Mouse (Mus musculus) stomach, embryonic 15.5 days (tissue): ENCODE results near the gene Cxcl5. TPM values are rescaled to one million over a fixed set of nuclear protein-coding genes. Genes with fewer than 3 reads are reported as not detected.

Experiments
- ATAC-seq: fragments of 200-750 bp; cut with Nextera tagmentation; 2 replicates; pipeline ENCODE4 v1.8.0; 2017; ENCODE audit warnings: low read depth, moderate number of reproducible peaks, moderate TSS enrichment; ENCODE audit not compliant: insufficient read depth, low FRiP score
- H3K27ac ChIP-seq: fragments of 300-500 bp; sonication (generic); 2 replicates; pipeline ENCODE4 v1.5.1; 2015; ENCODE audit warnings: mild to moderate bottlenecking, inconsistent platforms
- H3K27me3 ChIP-seq: fragments of 300-500 bp; sonication (generic); replicated peaks from 2 replicates; pipeline ENCODE4 v1.6.1; 2015; ENCODE audit warnings: inconsistent platforms
- H3K36me3 ChIP-seq: fragments of 300-500 bp; sonication (generic); 2 replicates; pipeline ENCODE4 v1.6.1; 2015; ENCODE audit warnings: inconsistent platforms
- H3K4me1 ChIP-seq: fragments of 300-500 bp; sonication (generic); 2 replicates; pipeline ENCODE4 v1.6.1; 2015; ENCODE audit warnings: inconsistent platforms
- H3K4me2 ChIP-seq: fragments of 300-500 bp; sonication (generic); 2 replicates; pipeline ENCODE4 v1.6.1; 2015; ENCODE audit warnings: mild to moderate bottlenecking, inconsistent platforms
- H3K4me3 ChIP-seq: fragments of 300-500 bp; sonication (generic); replicated peaks from 2 replicates; pipeline ENCODE4 v1.5.1; 2015; ENCODE audit warnings: inconsistent platforms
- H3K9ac ChIP-seq: fragments of 300-500 bp; sonication (generic); 2 replicates; pipeline ENCODE4 v1.6.1; 2015; ENCODE audit warnings: inconsistent platforms
- H3K9me3 ChIP-seq: fragments of 300-500 bp; sonication (generic); 2 replicates; pipeline ENCODE4 v1.6.1; 2016; ENCODE audit warnings: inconsistent platforms
- WGBS: fragments of 180-500 bp; shearing (Covaris S2); methylation state at CpG from one replicate; pipeline ENCODE4 v1.1.7; 2015; 5-methylcytosine and 5-hydroxymethylcytosine counted together
- polyA plus RNA-seq: library from polyadenylated mRNA; unstranded; fragments of >200 nt; fragmentation: Nextera tagmentation; extraction: Ambion mirVana; gene quantifications from 2 replicates; pipeline ENCODE4 v1.2.1, GENCODE M21; 2015

Gene Cxcl5
- 0.17 and 0.32 TPM in 2 replicates for polyA plus RNA-seq

DNA sequence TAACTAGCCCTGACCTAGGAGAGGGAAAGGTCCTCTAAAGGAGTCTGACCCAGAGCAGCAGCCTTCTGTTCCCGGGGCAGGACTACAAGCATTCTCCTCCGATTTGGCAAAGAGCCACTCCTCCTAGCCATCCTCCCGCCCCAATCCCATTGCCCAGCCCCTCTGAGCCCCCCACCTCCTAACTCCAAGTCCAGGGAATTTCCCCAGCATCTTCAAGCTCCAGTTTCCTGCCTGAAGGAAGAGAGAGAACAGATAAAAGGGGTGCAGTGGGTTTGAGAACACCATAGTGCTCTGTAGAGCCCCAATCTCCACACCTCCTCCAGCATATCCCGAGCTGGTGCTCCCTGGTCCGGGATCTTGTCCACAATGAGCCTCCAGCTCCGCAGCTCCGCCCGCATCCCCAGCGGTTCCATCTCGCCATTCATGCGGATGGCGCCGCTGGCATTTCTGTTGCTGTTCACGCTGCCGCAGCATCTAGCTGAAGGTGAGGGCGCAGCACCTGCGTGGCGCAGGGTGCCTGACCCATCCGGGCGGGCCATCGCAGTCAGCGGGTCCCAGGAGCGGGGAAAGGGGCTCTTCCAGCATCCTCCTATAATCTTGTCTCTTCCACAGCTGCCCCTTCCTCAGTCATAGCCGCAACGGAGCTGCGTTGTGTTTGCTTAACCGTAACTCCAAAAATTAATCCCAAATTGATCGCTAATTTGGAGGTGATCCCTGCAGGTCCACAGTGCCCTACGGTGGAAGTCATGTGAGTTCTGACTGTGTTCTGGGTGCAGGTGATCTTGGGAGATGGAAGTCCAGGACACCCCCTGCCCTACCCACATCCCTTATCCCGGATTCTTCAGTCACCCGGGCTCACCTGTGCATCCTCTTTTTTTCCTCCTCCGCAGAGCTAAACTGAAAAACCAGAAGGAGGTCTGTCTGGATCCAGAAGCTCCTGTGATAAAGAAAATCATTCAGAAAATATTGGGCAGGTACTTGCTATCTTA lies at the start of gene Cxcl5:
TSS of gene Cxcl5 (plus strand) at position 284 of the 989 bp plus-strand sequence.
- Histone ChIP-seq H3K4me1 (peaks cover 15% of the 10 kb centered on the region; the same call in 1 of the 2 replicates), H3K27me3 (0 out of 2 replicates have a peak, but pooled peaks cover 6% of the 10 kb centered on the region), H3K9me3 (no peaks in the 10 kb centered on the region), H3K4me2 (peak within 1 kb of the TSS; percentile 64), H3K36me3 (no peaks in the 10 kb centered on the region), H3K9ac (no peak within 1 kb of the TSS), H3K27ac (no peak within 1 kb of the TSS), H3K4me3 (peak within 1 kb of the TSS; percentile 34)
- 4% methylated on average over 32 of the region's 32 CpGs for WGBS
- no peak for ATAC-seq

DNA sequence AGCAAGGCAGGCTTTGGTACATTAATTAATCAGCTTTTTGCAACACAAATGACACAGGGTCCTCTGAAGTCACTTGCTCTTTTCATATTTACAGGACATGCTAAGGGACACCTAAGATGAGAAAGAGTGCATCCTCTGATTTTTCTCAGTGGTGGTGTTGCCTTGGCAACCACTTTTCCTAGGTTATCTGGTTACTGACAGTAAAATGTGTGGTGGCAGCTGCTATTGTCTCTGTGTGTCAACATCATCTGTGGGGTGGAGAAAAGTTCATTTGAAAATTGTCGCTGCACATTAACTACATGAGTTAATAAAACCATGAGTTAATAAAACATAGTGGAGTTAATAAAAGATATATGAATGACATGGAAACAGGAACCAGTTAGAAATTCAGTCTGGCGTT lies 47.8 kb upstream of the Cxcl5 start:
- Histone ChIP-seq H3K36me3 (no peaks in the 10 kb centered on the region), H3K27ac (no peak overlapping the region), H3K9ac (no peak overlapping the region), H3K27me3 (no peaks in the 10 kb centered on the region), H3K4me1 (no peaks in the 10 kb centered on the region), H3K4me3 (no peak overlapping the region), H3K4me2 (no peak overlapping the region), H3K9me3 (no peaks in the 10 kb centered on the region)
- WGBS, result 68% methylated on average over 2 of the region's 2 CpGs
- no peak for ATAC-seq

DNA sequence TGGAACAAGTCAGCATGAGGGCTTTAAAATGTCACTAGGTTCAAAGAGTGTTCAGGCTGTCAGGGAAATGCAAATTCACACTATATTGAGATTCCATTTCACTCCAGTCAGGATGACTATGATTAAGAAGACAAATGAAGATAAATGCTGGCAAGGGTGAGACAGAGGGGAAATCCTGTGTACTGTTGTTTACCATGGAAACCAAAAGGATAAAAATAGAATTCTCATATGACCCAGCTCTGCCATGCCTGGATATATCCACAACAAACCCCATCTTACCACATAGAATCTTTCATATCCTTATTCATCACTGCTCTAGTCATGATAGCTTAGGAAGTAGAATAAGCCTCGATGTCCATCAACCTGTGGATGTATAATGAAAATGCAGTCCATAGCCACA lies 41.2 kb upstream of the Cxcl5 start:
- Histone ChIP-seq H3K36me3 (no peaks in the 10 kb centered on the region), H3K27me3 (no peaks in the 10 kb centered on the region), H3K9me3 (no peaks in the 10 kb centered on the region), H3K4me2 (no peak overlapping the region), H3K27ac (no peak overlapping the region), H3K4me1 (no peaks in the 10 kb centered on the region), H3K4me3 (no peak overlapping the region), H3K9ac (no peak overlapping the region)
- ATAC-seq, result no peak
- 80% methylated on average over 1 of the region's 1 CpGs for WGBS

DNA sequence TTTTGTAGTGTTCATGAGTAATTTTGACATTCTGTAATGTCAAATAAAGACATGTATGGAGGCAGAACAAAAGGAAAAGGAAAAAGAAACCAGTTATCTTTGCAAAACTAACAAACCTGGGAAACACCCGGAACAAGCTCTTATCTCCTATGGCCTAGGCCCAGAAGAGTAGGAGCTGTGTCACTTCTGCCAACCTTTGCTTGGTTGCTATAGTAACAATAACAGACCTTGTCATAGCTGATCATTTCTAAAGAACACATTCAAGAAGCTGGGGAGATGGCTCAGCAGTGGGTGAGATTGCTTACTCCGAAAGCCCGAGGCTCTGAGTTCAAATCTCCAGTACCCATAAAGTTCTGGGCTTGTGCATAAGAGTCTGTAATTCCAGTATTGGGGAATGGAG lies 36.5 kb upstream of the Cxcl5 start:
- no peak for ATAC-seq
- Histone ChIP-seq H3K27me3 (no peaks in the 10 kb centered on the region), H3K9me3 (no peaks in the 10 kb centered on the region), H3K4me3 (no peak overlapping the region), H3K36me3 (no peaks in the 10 kb centered on the region), H3K9ac (no peak overlapping the region), H3K4me1 (no peaks in the 10 kb centered on the region), H3K4me2 (no peak overlapping the region), H3K27ac (no peak overlapping the region)
- 86% methylated on average over 3 of the region's 3 CpGs for WGBS

DNA sequence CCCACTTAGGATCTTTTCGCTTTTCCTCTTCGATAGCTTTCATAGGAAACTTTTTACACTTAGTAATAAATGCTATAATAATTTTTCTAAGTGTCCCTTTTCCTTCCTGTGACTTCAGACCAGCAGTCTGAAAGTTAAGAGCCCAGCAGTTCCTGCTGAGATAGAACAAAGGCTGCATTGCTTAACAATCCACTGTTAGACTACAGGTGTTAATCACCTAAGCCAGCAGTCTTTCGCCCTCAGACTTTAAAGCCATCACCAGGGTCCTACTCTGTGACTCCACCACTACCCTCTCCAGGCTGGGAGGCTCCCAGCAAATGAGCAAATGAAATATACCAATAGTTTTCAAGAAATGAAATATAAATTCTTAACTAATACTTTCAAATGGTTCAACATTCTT lies 30.9 kb upstream of the Cxcl5 start:
- no peak for ATAC-seq
- Histone ChIP-seq H3K27ac (no peak overlapping the region), H3K27me3 (no peaks in the 10 kb centered on the region), H3K9ac (no peak overlapping the region), H3K36me3 (no peaks in the 10 kb centered on the region), H3K4me3 (no peak overlapping the region), H3K4me2 (no peak overlapping the region), H3K4me1 (no peaks in the 10 kb centered on the region), H3K9me3 (no peaks in the 10 kb centered on the region)
- WGBS, result 51% methylated on average over 3 of the region's 3 CpGs

DNA sequence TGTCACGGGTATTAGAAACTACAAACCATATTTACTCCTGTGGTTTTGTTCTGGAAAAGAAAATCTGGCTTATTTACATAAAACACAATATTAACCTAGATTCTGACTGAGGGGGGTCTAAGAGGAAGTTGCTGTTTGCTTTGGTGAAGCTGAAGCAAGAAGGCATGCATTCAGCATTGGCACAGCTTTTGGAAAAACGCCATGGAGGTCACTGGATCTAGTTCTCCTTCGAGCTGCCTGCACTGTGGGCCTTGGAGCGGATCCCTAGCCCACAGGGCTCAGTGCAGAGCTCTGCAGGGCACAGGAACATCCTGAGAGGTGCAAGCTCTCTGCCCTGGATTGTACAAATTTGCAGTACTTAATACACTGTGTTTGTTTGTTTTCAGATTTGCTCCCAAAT lies 27.7 kb upstream of the Cxcl5 start:
- H3K36me3 ChIP-seq, result no peaks in the 10 kb centered on the region
- no peak for ATAC-seq
- 70% methylated on average over 4 of the region's 4 CpGs for WGBS

DNA sequence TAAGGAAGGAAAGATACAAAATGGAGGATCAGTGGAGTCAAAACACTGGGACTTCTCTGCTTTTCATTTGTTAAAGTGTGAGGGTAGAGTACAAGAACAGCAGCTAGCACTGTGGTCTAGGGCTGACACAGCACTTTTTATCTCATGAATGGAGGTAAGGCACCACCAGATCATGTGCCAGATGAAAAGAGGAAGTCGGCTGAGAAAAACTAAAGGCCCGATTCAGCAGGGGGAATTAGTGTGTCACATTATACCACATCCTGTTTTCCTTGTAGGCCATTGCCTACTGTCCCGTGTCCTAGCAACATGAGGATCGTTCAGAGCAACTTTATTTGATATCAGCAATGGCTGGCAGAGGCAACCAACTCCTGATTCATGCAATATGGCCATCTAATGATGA lies 17.1 kb upstream of the Cxcl5 start:
- Histone ChIP-seq H3K4me1 (no peaks in the 10 kb centered on the region), H3K27me3 (no peaks in the 10 kb centered on the region), H3K4me2 (no peak overlapping the region), H3K9ac (no peak overlapping the region), H3K4me3 (no peak overlapping the region), H3K9me3 (no peaks in the 10 kb centered on the region), H3K27ac (no peak overlapping the region), H3K36me3 (no peaks in the 10 kb centered on the region)
- WGBS, result 75% methylated on average over 4 of the region's 4 CpGs
- no peak for ATAC-seq

More for the DNA sequence above, 27.7 kb upstream of the Cxcl5 start:
- Histone ChIP-seq H3K27ac (no peak overlapping the region), H3K27me3 (no peaks in the 10 kb centered on the region), H3K4me3 (no peak overlapping the region), H3K9me3 (no peaks in the 10 kb centered on the region), H3K9ac (no peak overlapping the region), H3K4me2 (no peak overlapping the region), H3K4me1 (no peaks in the 10 kb centered on the region)

DNA sequence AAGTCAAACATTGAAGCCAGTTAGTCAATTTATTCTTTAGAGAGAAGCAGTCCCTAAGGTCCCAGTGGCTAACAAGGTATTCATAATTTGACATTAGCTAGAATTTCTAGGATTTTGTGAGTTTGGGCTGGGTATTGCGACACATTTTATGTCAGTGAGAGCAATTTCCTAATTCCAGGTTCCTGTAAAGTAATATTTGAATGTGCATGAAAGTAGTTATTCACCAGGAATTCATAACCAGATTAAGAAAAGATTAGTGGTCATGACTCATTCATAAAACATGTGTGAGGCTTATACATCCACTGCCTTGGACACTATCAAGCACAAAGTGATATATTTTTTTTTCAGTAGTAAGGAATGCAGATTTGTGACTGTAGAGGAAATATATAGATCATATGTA lies 5.2 kb upstream of the Cxcl5 start:
- Histone ChIP-seq H3K4me3 (no peak overlapping the region), H3K4me1 (peaks cover 8% of the 10 kb centered on the region; the same call in 1 of the 2 replicates), H3K27me3 (no peaks in the 10 kb centered on the region), H3K36me3 (no peaks in the 10 kb centered on the region), H3K4me2 (no peak overlapping the region), H3K27ac (no peak overlapping the region), H3K9me3 (no peaks in the 10 kb centered on the region), H3K9ac (no peak overlapping the region)
- ATAC-seq, result no peak
- WGBS, result 81% methylated on average over 1 of the region's 1 CpGs

DNA sequence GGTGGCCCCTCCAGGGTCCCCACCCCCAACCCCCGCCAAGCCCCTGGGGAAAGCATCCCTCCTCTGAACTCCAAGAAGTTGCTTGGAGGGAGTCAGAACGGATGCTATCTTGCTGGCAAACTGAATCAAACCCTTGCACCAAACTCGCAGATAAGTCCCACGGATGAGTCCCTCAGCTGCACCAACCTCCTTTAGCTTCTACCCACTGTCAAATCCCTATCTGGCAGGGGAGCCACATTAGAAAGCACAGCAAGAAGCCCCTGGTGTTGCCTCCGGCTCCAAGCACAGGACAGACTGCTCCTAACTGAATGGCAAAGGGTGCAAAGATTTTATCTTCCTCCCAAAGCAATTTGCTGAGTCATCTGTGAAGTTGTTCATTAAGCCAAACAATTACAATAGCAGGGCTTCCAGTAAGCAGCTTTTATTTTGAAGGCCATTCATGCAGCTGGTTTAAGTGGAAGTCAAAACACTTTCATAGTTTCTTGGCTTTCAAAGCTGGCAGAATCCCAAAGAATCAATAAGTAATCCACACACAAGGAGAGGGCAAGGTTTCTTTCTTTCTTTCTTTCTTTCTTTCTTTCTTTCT lies 1.0 kb upstream of the Cxcl5 start:
- Histone ChIP-seq H3K9me3 (no peaks in the 10 kb centered on the region), H3K27ac (no peak overlapping the region), H3K4me1 (peaks cover 15% of the 10 kb centered on the region; the same call in 1 of the 2 replicates), H3K36me3 (no peaks in the 10 kb centered on the region), H3K4me2 (0 out of 2 replicates have a peak overlapping the region, but pooled peaks have one; percentile 13), H3K9ac (no peak overlapping the region), H3K4me3 (no peak overlapping the region), H3K27me3 (0 out of 2 replicates have a peak, but pooled peaks cover 6% of the 10 kb centered on the region)
- no peak for ATAC-seq
- WGBS, result 36% methylated on average over 5 of the region's 5 CpGs

DNA sequence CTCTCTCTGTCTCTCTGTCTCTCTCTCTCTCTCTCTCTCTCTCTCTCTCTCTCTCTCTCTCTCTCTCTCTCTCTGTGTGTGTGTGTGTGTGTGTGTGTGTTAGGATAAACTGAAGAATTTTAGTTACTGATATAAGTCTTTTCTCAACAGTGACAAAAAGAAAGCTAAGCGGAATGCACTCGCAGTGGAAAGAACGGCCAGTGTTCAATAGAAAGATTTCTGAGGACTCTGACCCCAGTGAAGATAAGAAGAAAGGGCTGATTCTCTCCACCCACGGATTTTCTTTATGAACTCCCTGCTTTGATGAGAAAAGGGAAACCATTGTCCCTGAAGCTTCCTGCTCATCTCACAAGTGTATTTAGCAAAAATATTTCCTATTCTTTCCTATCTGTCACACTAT lies 1.1 kb downstream of the Cxcl5 start:
- Histone ChIP-seq H3K27ac (no peak overlapping the region), H3K9ac (no peak overlapping the region), H3K4me3 (no peak overlapping the region), H3K27me3 (0 out of 2 replicates have a peak, but pooled peaks cover 6% of the 10 kb centered on the region), H3K4me1 (peaks cover 15% of the 10 kb centered on the region; the same call in 1 of the 2 replicates), H3K4me2 (no peak overlapping the region), H3K9me3 (no peaks in the 10 kb centered on the region), H3K36me3 (no peaks in the 10 kb centered on the region)
- ATAC-seq, result no peak
- WGBS, result 40% methylated on average over 4 of the region's 4 CpGs

DNA sequence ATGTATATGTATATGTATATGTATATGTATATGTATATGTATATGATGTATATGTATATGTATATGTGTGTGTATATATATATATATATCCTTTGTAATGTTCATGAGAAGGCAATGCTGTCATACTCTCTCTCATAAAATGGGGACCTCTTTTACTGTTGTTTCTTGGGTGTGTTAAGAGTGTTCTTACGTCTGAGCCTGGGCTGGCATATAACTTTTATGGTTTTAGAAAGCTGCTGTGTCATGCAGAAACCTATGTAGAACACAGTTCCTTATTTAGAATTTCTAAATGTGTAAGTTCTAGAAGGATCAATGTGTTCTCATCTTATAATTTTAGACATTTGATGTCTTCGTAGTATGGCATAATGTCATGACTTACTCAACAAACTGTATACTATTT lies 1.7 kb downstream of the Cxcl5 start:
- no peak for ATAC-seq
- H3K9me3 ChIP-seq, result no peaks in the 10 kb centered on the region
- no peak overlapping the region for H3K27ac ChIP-seq
- peaks cover 15% of the 10 kb centered on the region; the same call in 1 of the 2 replicates for H3K4me1 ChIP-seq
- H3K36me3 ChIP-seq, result no peaks in the 10 kb centered on the region
- WGBS, result 89% methylated on average over 2 of the region's 2 CpGs
- H3K4me3 ChIP-seq, result no peak overlapping the region
- no peak overlapping the region for H3K9ac ChIP-seq
- H3K4me2 ChIP-seq, result no peak overlapping the region
- H3K27me3 ChIP-seq, result 0 out of 2 replicates have a peak, but pooled peaks cover 6% of the 10 kb centered on the region

DNA sequence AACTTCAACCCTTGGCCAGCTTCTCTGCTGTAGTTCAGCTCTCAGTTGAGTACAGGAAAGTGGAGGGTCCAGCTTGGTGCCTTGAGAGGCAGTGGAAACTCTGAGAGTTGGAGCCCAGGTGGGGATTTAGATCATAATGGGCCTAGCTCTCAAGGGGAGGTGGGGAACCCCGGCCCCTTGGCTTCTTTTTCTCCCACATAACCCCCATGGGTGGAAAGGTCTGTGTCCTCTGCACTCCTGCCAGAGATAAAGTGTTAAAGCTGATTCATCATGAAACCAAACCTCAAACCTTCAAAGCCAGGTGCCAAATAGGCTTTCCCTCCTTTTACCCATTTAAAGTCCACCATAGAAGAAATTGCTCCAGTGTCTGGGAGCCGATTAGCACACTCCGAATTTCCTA lies 2.7 kb downstream of the Cxcl5 start:
- Histone ChIP-seq H3K9ac (no peak overlapping the region), H3K27me3 (0 out of 2 replicates have a peak, but pooled peaks cover 6% of the 10 kb centered on the region), H3K4me2 (no peak overlapping the region), H3K4me3 (no peak overlapping the region), H3K4me1 (peaks cover 15% of the 10 kb centered on the region; the same call in 1 of the 2 replicates), H3K36me3 (no peaks in the 10 kb centered on the region), H3K27ac (no peak overlapping the region), H3K9me3 (no peaks in the 10 kb centered on the region)
- no peak for ATAC-seq
- 85% methylated on average over 3 of the region's 3 CpGs for whole genome bisulfite sequencing
